ENCODE assay signal across 24 mouse cellular contexts in genomic region chr6:92860285-92860912, GRCm38 (mm10). TPM values are rescaled to one million over a fixed set of nuclear protein-coding genes. Genes with fewer than 3 reads are reported as not detected.
DNase-seq lines count a peak whose midpoint lies in the region; ATAC-seq and TF ChIP-seq lines count a peak whose summit lies in the region.
"Had no signal": no experiment of that assay in that cellular context is flagged by ENCODE, and none has a peak within 500 bp of the region (broad histone marks: within the 10 kb centered on the region; RNA-seq: fewer than 3 reads in every experiment).

No protein-coding gene starts in this region.

- intact Hi-C loops in heart, postnatal 14 days (cut with DNase I): no loop called here

- no peaks in the 10 kb centered on the region for H3K27me3 ChIP-seq in heart, embryonic 10.5 days (ENCODE audit: insufficient read depth, poor library complexity, severe bottlenecking)
- no peaks in the 10 kb centered on the region for H3K27me3 ChIP-seq in heart, postnatal 0 days (ENCODE audit: control insufficient read depth, insufficient read depth, low read length)
- no peaks in the 10 kb centered on the region for H3K27me3 ChIP-seq in kidney, embryonic 15.5 days
- H3K27me3 ChIP-seq: forebrain, embryonic 15.5 days; hindbrain, embryonic 12.5 days; limb, embryonic 15.5 days had no signal

- TF ChIP-seq CTCF in heart, postnatal 0 days (IDR thresholded peaks at IDR 0.05; ENCODE audit: low read depth): no peak

- ATAC-seq in heart, postnatal 0 days (ENCODE audit: insufficient read depth, low read depth): no peak
- ATAC-seq in kidney, embryonic 15.5 days (replicated peaks; ENCODE audit: low FRiP score): peak; percentile 42; the same call in 1 of the 2 replicates
- ATAC-seq: CD4-positive, CD25-positive, alpha-beta regulatory T cell, adult 4 months; forebrain, embryonic 15.5 days had no signal

- no peaks in the 10 kb centered on the region for H3K9me3 ChIP-seq in heart, embryonic 10.5 days
- no peaks in the 10 kb centered on the region for H3K9me3 ChIP-seq in heart, postnatal 0 days (replicated peaks; ENCODE audit: control insufficient read depth, low read length)
- H3K9me3 ChIP-seq in kidney, embryonic 15.5 days (replicated peaks): no peaks in the 10 kb centered on the region
- H3K9me3 ChIP-seq: forebrain, embryonic 15.5 days; hindbrain, embryonic 12.5 days; limb, embryonic 15.5 days had no signal

- H3K4me3 ChIP-seq in heart, embryonic 10.5 days: no peak overlapping the region
- H3K4me3 ChIP-seq in heart, postnatal 0 days (ENCODE audit: low read depth, low read length): no peak overlapping the region
- H3K4me3 ChIP-seq in kidney, embryonic 15.5 days (replicated peaks): no peak overlapping the region
- H3K4me3 ChIP-seq: forebrain, embryonic 15.5 days; hindbrain, embryonic 12.5 days; limb, embryonic 15.5 days had no signal

- H3K36me3 ChIP-seq in heart, embryonic 10.5 days: peaks cover 36% of the 10 kb centered on the region
- H3K36me3 ChIP-seq in heart, postnatal 0 days (replicated peaks; ENCODE audit: control insufficient read depth, insufficient read depth, low read length): peaks cover 55% of the 10 kb centered on the region
- peaks cover 65% of the 10 kb centered on the region for H3K36me3 ChIP-seq in kidney, embryonic 15.5 days
- H3K36me3 ChIP-seq: forebrain, embryonic 15.5 days; hindbrain, embryonic 12.5 days had no signal

- peaks cover 38% of the 10 kb centered on the region for H3K4me1 ChIP-seq in heart, embryonic 10.5 days
- peaks cover 30% of the 10 kb centered on the region for H3K4me1 ChIP-seq in heart, postnatal 0 days (ENCODE audit: control insufficient read depth, insufficient read depth)
- peaks cover 22% of the 10 kb centered on the region for H3K4me1 ChIP-seq in kidney, embryonic 15.5 days
- H3K4me1 ChIP-seq: forebrain, embryonic 15.5 days; hindbrain, embryonic 12.5 days; limb, embryonic 15.5 days had no signal

- WGBS in heart, embryonic 10.5 days: 35% methylated on average over 5 of the region's 5 CpGs
- 36% methylated on average over 5 of the region's 5 CpGs for whole genome bisulfite sequencing in heart, postnatal 0 days
- WGBS in kidney, embryonic 15.5 days: 61% methylated on average over 5 of the region's 5 CpGs

- TF ChIP-seq EP300 in heart, postnatal 0 days (IDR thresholded peaks at IDR 0.05; ENCODE audit: low read depth): no peak

- no peak for DNase-seq in heart, embryonic 10.5 days (ENCODE audit: low spot score)
- DNase-seq in heart, adult 9 months (ENCODE audit: low spot score in 2 of 2): no peak
- no peak for DNase-seq in heart, postnatal 0 days (ENCODE audit: low spot score)
- DNase-seq in heart, postnatal 14 days: no peak
- no peak for DNase-seq in kidney, adult 11 months
- peak; percentile 17 for DNase-seq in forelimb bud, embryonic 11.5 days (ENCODE audit: low read depth, low spot score)
- no peak for DNase-seq in layer of hippocampus, adult 9-10 months (ENCODE audit: low spot score)
- DNase-seq: adrenal gland, postnatal 14 days; cerebellum, adult 9-10 months; gastrocnemius, postnatal 25 days; left cerebral cortex, postnatal 4 days had no signal

- no peak overlapping the region for H3K9ac ChIP-seq in heart, postnatal 0 days (replicated peaks; ENCODE audit: low read depth, low read length)
- no peak overlapping the region for H3K9ac ChIP-seq in kidney, embryonic 15.5 days
- H3K9ac ChIP-seq: forebrain, embryonic 15.5 days; hindbrain, embryonic 12.5 days; limb, embryonic 15.5 days; liver, embryonic 14.5 days had no signal

- peak overlapping the region; percentile 23; the same call in 1 of the 2 replicates for H3K27ac ChIP-seq in heart, embryonic 10.5 days
- H3K27ac ChIP-seq in heart, postnatal 0 days (ENCODE audit: low read depth): peak overlapping the region; percentile 36
- H3K27ac ChIP-seq in kidney, embryonic 15.5 days: peak overlapping the region; percentile 81
- H3K27ac ChIP-seq: forebrain, embryonic 15.5 days; hindbrain, embryonic 12.5 days; limb, embryonic 15.5 days; liver, embryonic 14.5 days had no signal

- H3K4me2 ChIP-seq in heart, postnatal 0 days (ENCODE audit: low read depth, low read length): no peak overlapping the region
- H3K4me2 ChIP-seq in kidney, embryonic 15.5 days: no peak overlapping the region
- H3K4me2 ChIP-seq: forebrain, embryonic 15.5 days; hindbrain, embryonic 12.5 days; limb, embryonic 15.5 days; midbrain, embryonic 11.5 days had no signal

RNA-seq across cellular contexts. Expression of gene Gm15737, which starts 8.8 kb away (rescaled TPM):
- 0.10 and 0.17 TPM in 2 replicates for polyA plus RNA-seq in heart, embryonic 10.5 days (2016; fragmentation: Nextera tagmentation; extraction: Ambion mirVana)
- total RNA-seq in heart, postnatal 0 days (2014; rRNA removed; ENCODE audit: low replicate concordance): 0.15 and 0.35 TPM in 2 replicates
- polyA plus RNA-seq in heart, postnatal 0 days (2015; fragmentation: Nextera tagmentation; extraction: Ambion mirVana): 0.26 TPM in 2 replicates
- under 1 TPM; 0.36 to 0.37 TPM for total RNA-seq in heart, postnatal 14 days (2021)
- 0.06 and 0.08 TPM in 2 replicates for polyA plus RNA-seq in kidney, embryonic 15.5 days (2015; fragmentation: Nextera tagmentation; extraction: Ambion mirVana)
- total RNA-seq: adrenal gland, postnatal 14 days; layer of hippocampus, postnatal 10 days; left cerebral cortex, postnatal 4 days; midbrain, postnatal 0 days had no signal
- polyA plus RNA-seq: CD4-positive, CD25-positive, alpha-beta regulatory T cell, adult 4 months; forebrain, embryonic 15.5 days; hindbrain, embryonic 12.5 days; liver, embryonic 14.5 days; midbrain, embryonic 11.5 days; midbrain, postnatal 0 days; spleen, adult 2 months; thymus, postnatal 0 days had no signal

RNA-seq across cellular contexts. Expression of gene A730049H05Rik, which starts 44.1 kb away (rescaled TPM):
- 0.99 and 1.7 TPM in 2 replicates for polyA plus RNA-seq in heart, embryonic 10.5 days (2016; fragmentation: Nextera tagmentation; extraction: Ambion mirVana)
- total RNA-seq in heart, postnatal 0 days (2014; rRNA removed; ENCODE audit: low replicate concordance): 0.46 TPM in 2 replicates
- polyA plus RNA-seq in heart, postnatal 0 days (2015; fragmentation: Nextera tagmentation; extraction: Ambion mirVana): 1.3 and 1.7 TPM in 2 replicates
- under 1 TPM; 0.12 to 0.22 TPM for total RNA-seq in heart, postnatal 14 days (2021)
- polyA plus RNA-seq in kidney, embryonic 15.5 days (2015; fragmentation: Nextera tagmentation; extraction: Ambion mirVana): 1.9 and 2.9 TPM in 2 replicates
- total RNA-seq: left cerebral cortex, adult 8-10 months had no signal
- polyA plus RNA-seq: CD4-positive, CD25-positive, alpha-beta regulatory T cell, adult 4 months; large intestine, adult 2 months had no signal

Comparison
In these comparisons a context has a peak if more than half of its experiments do, and no peak if none do; other contexts are left out.
1. H3K27ac ChIP-seq: peak in every context shown above with its lines; median percentile 81 in kidney, embryonic 15.5 days; 36 in heart, postnatal 0 days; 23 in heart, embryonic 10.5 days.